Mouse (Mus musculus): ENCODE measurements around the gene Manbal. TPM values are rescaled to one million over a fixed set of nuclear protein-coding genes. Genes with fewer than 3 reads are reported as not detected.
"Not testable (repeated sequence)": the region's sequence is repeated elsewhere in the genome, so short reads cannot be mapped to it uniquely, and the experiment has no call there.

Gene Manbal
- total RNA-seq, 2 experiments from 2014 or later: 27.6 to 28.1 TPM

DNA sequence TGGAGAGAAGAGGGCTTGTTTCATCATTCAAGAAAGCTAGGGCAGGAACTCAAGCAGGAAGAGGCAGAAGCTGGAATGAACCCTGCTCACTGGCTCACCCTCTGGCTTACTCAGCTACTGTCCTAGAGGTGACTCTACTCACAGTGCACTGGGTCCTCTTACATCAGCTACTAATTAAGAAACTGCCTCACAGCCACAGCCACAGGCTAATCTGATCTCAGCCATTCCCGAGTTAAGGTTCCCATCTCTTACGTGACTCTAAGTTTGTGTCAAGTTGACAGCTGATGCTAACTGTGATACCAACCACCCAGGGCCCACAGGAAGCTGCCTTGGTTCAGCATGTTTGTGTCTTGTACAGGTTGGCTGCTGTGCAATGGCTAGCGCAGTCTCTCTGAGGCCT lies 4.4 kb upstream of the Manbal start:
- DNase-seq (ENCODE audit: low spot score in 2 of 2): no peak

DNA sequence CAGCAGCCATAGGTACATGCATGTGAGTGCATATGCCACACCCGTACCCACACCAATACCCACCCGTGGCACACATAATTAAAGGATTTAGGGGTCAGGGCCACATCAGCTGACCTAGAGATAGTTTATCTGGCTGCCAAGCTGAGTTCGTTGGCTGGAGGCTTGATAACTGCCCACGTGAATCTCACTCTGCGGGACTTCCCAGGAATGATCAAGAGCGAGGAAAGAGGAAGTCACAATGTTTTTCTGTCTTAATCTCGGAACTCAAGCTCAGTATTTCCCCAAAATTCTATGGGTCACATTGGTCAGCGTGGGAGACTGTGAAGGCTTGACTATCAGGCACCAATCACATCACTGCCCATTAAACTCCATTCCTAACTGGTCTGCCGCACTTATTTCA lies 632 bp upstream of the Manbal start:
- DNase-seq (ENCODE audit: low spot score in 2 of 2): no peak

DNA sequence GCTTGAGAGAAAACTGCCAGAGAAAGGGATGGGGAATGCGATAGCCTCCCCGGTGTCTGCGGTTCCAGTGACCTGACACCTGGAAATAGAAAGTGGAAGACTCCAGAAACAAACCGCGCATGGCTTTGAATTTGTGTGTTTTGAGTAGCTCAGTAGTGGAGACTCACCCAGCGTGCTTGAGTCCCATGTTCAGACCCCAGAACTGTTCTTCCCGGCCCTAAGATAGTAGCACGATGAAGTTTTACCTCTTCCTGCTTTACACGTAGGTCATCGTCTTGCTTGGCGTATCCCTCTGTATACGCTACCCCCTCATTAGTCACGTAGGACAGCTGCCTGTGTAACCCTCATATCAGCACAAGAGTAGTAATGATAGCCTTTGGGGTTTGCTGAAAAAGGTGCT lies 597 bp downstream of the Manbal start:
- DNase-seq (ENCODE audit: low spot score in 2 of 2): no peak

DNA sequence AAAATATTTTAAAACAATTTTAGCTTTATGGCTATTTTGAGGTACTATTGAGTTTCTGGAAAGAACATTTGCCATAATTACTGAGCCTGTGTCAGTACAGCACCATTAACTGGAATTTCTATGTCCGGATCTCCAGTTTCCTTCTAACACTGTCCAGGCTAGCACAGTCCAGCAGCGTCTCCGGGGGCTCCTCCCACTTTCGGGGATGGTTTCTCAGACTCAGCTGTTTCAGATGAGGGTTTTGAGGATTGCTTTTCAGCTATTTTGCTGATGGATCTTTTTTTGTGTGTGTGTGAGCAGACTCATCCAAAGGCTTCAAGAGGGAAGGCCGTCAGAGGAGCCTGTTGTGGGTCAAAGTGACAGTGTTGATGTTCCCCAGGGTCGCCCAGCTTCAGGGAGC lies 4.3 kb downstream of the Manbal start:
- DNase-seq (ENCODE audit: low spot score in 2 of 2): no peak

DNA sequence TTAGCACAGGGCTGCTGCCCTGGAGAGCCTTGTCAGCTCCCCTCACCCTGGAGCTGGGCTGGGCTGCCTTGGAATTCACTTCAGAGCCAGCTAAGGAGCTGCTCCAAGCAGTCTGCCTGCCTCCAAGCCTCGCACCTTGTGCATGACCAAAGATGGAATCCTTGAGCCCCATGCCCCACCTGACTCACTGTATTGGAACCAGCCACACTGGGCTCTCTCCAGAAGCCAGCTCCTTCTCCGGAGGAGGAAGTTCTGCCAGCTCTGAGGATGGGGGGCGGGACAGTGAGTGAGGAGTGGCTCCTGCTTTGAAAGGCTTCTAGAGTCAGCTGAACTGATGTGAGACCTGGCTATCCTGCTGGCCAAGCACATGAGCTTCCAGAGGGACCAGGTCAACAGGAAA lies 6.3 kb downstream of the Manbal start:
- no peak for DNase-seq (ENCODE audit: low spot score in 2 of 2)

DNA sequence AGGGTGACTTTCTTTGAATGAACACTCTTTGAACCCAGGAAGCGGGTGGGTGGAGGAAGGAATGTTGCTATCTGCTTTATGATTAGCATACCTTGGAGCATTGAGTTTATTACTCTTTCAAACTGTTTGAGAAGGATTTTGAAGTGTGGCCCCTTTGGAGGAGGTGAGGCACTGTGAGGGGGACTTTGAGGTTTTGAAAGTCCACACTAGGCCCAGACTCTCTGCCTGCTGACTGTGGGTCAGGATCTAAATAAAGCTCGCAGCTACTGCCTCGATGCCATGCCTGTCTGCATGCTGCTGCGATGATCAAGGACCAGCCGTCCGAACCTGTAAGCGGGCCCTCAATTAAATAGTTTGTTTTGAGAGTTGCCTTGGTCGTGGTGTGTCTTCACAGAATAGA lies 7.7 kb downstream of the Manbal start:
- DNase-seq (ENCODE audit: low spot score in 2 of 2): no peak

DNA sequence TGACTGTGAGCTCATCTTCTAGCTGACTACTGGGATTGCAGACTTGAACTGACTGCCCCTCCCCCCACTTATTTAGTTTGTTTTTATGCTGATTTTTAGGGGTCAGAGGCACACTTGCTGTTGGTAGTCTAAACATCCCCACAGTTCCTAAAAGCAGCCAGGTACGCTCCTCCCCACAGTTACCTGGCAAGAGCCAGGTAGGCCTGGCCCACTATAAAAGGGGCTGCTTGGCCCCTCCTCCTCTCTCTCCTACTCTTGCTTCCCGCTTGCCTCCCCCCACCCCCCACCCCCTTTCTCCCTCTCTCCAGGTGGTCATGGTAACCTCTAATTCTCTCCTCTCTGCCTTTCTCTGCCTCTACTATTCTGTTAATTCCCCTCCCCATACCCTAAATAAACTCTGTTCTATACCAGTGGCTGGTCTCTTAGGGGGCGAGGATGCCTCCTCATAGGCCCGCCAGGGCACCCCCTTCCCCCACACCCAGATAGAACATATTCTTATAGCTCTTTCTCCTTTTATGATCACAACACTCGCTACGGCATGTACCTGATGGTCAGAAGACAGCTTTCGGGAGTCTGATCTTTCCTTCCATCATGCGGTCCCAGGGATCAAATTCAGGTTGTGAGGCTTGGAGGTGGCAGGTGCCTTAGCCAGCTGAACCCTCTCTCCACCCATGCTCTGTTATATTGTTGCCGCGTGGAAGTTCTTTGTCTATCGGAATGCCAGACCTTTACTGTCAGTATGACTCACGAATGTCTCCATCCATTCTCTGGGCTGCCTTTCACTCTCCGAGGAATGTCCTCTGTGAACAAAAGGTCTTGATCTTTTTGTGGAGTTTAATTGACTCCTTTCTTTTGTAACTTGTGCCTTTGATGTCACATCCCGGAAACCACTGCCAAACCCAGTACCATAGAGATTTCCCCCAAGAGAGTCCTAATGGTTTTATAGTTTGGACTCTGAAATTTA lies 8.7 kb downstream of the Manbal start:
- DNase-seq (ENCODE audit: low spot score in 2 of 2): no peak

DNA sequence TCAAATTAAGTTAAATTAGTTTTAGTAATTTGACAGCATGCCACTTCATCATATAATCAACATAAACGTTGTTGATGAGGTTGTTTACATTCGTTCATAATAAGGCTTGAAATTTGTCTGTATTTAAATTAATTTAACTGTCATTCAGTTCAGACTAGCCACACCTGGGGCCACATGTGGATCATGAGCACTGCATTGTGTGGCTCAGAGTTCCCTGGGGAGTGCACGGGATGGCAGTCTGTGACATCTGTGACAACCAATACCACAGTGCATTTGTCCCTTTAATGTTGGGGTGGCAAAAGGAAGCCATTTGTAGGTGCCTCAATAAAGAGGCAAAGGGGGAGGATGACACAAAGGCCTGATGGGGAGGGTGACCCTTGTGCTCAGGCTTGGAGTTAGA lies 9.6 kb downstream of the Manbal start:
- DNase-seq (ENCODE audit: low spot score in 2 of 2): no peak

DNA sequence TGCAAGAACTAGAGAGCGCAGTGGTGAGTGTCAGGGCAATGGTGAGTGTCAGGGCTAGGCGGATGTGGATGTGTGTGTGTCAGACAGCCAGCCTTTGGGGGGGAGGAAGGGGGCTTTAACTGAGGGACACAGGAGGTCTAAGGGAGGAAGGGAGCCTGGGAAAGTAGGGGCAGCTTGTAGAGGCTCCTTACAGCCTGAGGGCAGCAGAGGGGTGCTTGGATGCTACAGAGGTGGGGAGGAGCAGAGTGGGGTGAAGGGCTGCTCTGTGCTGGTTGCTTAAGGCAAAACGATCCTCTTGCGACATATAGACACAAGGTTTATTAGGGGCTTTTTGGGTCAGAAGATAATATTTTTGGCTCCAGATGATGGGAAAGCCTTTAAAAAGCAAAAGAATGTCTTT lies 17.4 kb downstream of the Manbal start:
- no peak for DNase-seq (ENCODE audit: low spot score in 2 of 2)

DNA sequence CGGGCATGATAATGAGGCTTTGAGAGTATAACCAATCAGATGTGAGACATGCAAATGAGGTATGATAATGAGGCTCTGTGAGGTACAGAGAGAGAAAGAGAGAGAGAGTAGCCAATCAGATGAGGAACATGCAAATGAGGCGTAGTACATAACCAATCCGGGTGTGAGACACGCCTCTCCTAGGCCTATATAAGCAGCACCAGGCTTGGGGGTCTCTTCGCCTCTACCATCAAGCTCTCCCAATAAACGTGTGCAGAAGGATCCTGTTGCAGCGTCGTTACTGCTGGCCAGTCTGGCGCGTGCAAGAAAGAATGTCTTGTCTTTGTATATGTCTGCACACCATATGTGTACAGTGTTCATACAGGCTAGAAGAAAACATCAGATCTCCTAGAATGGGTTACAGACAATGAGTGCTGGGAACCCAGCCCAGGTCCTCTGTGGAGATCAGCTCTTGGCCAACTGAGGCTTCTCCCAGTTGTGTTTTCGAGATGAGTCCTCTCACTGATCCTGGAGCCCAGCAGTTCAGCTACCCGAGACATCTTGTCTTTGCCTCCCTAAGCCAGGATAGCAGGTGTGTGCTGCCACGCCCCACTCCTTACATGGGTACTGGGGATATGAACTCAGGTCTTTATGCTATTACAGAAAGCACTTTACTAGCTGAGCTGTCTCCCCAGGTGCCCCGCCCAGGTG lies 21.7 kb downstream of the Manbal start:
- not testable (repeated sequence) for DNase-seq (ENCODE audit: low spot score in 2 of 2)

DNA sequence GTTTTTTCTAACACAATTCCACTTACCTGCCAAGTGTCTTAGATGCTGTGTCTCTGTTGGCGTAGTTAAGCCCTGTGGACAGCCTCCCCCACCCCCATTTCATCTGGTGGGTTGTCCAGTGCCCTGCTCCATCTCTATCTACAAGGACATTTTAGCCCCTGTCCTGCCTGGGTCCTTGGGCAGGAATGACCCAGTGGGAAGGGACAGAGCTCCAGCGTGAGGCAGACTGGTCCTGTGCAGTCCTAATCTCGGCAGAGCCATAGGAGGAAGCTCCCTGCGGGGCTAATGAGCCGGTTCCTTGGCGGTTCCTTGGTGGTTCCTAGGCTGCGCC lies 22.2 kb downstream of the Manbal start:
- DNase-seq (ENCODE audit: low spot score in 2 of 2): no peak

DNA sequence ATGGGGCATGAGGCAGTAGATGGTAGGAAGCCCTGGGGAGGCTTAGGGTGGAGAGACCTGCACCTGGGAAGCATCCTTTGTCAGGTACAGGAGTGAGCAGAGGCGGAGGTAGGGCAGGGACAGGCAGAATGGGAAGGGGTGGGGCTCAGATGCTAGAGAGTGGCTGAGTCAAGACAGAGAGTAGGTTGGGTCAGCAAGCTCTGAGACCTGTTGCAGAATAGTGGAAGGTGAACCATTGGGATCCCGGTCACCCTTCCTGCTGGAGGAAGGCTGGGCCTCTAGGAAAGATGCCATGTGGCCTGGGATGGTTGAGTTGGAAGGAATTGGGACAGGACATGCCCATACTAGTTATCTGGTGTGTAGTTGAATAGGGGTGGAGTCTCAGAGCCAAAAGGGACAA lies 24.9 kb downstream of the Manbal start:
- no peak for DNase-seq (ENCODE audit: low spot score in 2 of 2)

DNA sequence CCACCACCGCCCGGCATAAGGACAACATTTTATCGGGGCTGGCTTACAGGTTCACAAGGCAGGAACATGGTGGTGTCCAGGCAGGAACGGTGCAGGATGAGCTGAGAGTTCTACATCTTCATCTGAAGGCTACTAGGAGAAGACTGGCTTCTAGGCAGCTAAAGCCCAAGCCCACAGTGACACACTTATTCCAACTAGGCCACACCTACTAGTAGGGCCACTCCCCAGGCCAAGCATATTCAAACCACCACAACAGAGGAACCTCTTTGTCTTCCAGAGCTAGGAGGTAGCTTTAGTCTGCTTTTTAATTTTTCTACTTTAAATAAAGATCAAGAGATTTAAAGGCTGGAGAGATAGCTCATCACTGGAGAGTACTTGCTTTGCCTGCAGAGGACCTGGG lies 26.2 kb downstream of the Manbal start:
- no peak for DNase-seq (ENCODE audit: low spot score in 2 of 2)

DNA sequence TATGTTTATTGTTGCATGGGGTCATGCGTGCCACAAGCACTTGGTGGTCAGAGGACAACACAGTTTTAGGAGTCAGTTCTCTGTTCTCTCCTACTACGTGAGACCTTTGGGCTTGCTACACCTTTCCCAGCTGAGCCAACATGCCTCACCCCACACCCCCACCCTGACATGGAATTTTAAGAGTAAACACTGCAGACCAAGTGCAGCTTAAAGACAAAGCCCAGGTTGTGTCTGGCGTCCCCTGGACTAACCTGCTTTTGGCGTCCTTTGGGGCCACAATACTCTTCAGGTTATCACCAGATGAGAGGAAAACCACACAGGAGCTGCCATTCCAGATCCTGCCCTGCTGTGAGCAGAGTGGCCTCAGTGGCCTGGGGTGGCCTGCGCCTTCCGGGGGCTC lies 27.5 kb downstream of the Manbal start:
- no peak for DNase-seq (ENCODE audit: low spot score in 2 of 2)

DNA sequence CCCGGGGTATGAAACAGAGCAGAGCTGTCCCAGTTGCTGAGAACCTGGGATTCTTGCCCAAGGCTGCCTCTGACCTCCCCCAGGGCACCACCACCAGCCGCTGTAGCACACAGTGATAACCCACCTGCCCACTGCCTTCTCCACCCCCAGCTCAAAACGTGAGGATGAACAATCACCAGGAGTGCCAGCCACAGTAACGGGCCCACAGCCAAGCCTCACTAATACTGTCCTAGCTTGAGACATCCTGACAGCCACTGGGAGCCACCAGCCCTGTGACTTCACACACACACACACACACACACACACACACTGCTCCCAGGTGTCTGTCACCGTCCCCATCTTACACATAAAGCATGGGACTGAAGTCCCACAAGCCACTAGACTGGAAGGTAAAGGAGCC lies 28.0 kb downstream of the Manbal start:
- no peak for DNase-seq (ENCODE audit: low spot score in 2 of 2)

DNA sequence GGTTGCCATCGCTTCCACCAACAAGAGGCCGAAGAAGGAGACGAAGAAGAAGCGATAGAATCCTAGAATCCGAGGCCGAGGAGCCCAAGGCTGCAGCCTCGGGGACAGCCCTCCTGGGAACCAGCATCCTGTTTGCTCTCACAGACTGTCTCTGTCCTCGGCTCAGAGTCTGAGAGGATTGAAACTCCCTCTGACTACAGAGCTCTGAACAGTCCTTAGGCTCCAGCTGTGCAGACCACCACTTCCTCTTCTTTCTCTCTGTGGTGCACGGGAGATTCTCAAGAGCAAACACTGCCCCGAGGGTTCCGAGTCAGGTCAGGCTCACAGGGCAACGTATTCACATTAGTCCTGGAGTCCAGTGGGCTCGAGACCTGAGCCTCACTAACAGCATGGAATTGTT lies 28.6 kb downstream of the Manbal start:
- no peak for DNase-seq (ENCODE audit: low spot score in 2 of 2)

DNA sequence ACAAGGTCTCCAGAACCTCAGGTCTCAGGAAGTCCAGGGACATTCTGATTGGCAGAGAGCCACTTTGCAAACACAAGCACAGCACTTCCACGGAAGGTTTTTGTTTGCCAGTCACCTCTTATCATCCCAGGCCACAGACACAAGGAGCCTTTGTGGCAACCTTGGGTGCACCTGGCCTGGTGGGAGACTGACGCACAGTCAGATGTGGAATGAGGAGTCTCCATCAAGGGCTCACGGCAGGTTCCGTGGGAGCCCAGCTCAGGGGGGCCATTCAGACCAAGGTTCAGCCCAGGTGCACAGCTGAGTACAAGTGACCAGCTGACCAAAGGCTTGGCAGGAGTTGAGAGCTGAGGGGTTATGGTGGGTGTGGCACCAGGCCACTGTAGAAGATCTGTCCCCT lies 30.0 kb downstream of the Manbal start:
- DNase-seq (ENCODE audit: low spot score in 2 of 2): no peak

DNA sequence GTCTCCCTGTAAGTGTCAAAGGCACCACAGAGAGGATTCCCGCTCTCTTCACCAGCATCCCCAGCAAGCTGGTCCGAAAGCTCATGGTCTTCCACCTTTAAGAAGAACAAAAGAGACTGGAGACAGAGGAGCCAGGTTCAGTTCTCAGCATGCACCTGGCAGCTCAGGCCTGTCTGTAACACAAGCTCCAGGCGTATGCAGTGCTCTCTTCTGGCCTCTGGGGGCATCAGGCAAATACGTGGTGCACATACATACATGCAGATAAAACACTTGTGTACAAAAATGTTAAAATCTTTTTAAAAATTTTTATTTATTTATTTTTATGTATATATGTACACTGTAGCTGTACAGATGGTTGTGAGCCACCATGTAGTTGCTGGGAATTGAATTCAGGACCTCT lies 31.1 kb downstream of the Manbal start:
- DNase-seq (ENCODE audit: low spot score in 2 of 2): no peak

DNA sequence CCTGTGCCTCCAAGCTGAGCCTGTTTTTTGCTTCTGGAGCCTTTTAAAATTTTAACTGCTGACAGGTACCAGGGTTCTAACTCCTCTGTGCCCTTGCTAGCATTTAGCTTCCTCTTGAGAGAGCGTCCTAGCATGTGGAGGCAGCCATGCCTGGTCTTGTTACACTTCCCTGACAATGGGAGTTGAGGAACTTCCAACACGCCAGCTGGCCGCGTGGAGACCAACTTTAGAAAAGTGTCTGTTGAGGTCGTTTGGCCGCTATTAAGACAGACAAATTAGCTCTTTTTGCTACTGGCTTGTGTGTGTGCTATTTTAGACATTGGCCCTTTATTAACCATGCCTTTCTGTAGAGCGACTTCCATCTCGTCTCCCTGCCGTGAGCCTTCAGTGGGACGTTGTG lies 32.4 kb downstream of the Manbal start:
- no peak for DNase-seq (ENCODE audit: low spot score in 2 of 2)

DNA sequence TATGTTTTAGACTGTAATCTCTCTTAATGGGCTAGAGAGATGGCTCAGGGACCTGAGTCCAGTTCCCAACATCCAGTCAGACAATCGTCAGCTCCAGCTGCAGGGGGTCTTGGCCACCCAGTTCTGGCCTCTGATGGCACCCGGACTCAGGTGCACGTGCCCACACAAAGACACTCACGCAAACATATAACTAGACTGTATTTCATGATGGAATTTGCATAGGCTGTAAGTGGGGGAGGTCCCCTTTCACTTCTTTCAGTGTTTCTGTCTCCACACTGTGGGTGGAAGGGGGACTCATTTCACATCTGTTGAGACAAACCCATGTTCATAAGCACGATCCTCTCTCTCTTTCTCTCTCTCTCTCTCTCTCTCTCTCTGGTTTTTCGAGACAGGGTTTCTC lies 33.1 kb downstream of the Manbal start:
- DNase-seq (ENCODE audit: low spot score in 2 of 2): no peak

DNA sequence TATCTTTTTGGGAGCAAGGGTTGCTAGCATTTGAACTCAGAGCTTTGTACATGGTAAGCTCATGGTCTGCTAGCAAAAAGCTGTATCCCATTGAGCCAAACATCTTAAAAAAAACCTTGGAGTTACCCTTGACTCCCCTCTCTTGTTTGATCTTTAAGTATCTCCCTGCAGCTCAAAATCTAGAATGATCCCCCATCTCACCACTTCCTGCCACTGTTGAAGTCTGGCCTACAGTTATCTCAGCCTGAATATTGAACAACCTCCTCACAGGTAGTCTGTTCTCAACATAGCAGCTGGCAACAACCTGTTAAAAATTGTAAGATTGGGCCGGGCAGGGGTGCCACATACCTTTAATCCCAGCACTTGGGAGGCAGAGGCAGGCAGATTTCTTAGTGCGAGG lies 33.9 kb downstream of the Manbal start:
- no peak for DNase-seq (ENCODE audit: low spot score in 2 of 2)

DNA sequence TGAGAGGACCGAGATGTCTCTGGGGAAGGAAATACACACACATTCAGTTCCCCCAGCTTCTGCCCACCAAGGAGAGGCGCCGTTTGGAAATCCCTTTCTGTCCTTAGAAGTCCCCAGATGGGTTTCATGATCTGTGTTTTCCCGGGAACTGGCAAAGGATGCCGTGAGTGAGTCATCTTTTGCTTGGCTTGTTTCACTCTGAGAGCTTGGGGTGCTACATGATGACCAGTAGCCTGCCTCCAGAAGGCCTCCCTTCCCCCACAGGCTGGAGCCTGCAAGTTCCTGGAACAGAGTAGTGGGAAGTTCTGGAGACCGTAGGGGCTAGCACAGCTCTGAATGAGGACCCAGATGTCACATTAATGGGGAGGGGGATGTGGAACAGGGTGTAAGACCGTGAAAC lies 40.2 kb downstream of the Manbal start:
- DNase-seq (ENCODE audit: low spot score in 2 of 2): peak in 1 of 2 experiments; percentile 25
